Mouse (Mus musculus) neural tube, embryonic 11.5 days (tissue): ENCODE measurements around the gene Sema5a. TPM values are rescaled to one million over a fixed set of nuclear protein-coding genes. Genes with fewer than 3 reads are reported as not detected.

Experiments used
- ATAC-seq: fragments of 200-750 bp; cut with Nextera tagmentation; 2 replicates; pipeline ENCODE4 v1.8.0; 2017; ENCODE audit warnings: moderate number of reproducible peaks, mild to moderate bottlenecking, moderate TSS enrichment, moderate library complexity; ENCODE audit not compliant: insufficient read depth, low FRiP score, low TSS enrichment
- DNase-seq: peaks from one replicate; pipeline ENCODE4 v3.0.0-alpha.2; 2015; ENCODE audit warnings: low spot score
- H3K27ac ChIP-seq: fragments of 300-500 bp; sonication (generic); 2 replicates; pipeline ENCODE4 v1.5.1; 2014; ENCODE audit warnings: low read depth, mild to moderate bottlenecking, low read length
- H3K27me3 ChIP-seq: fragments of 300-500 bp; sonication (generic); 2 replicates; pipeline ENCODE4 v1.6.1; 2014; ENCODE audit warnings: mild to moderate bottlenecking, low read length, mixed read lengths; ENCODE audit not compliant: control insufficient read depth, insufficient read depth
- H3K36me3 ChIP-seq: fragments of 300-500 bp; sonication (generic); 2 replicates; pipeline ENCODE4 v1.6.1; 2014; ENCODE audit warnings: mild to moderate bottlenecking, low read length, moderate library complexity, mixed read lengths; ENCODE audit not compliant: control insufficient read depth, insufficient read depth
- H3K4me1 ChIP-seq: fragments of 300-500 bp; sonication (generic); 2 replicates; pipeline ENCODE4 v1.6.1; 2014; ENCODE audit warnings: low read length, mixed read lengths; ENCODE audit not compliant: control insufficient read depth, insufficient read depth
- H3K4me2 ChIP-seq: fragments of 300-500 bp; sonication (generic); 2 replicates; pipeline ENCODE4 v1.6.1; 2014; ENCODE audit warnings: low read depth, mild to moderate bottlenecking, moderate library complexity
- H3K4me3 ChIP-seq: fragments of 300-500 bp; sonication (generic); 2 replicates; pipeline ENCODE4 v1.5.1; 2014; ENCODE audit warnings: low read depth, low read length
- H3K9ac ChIP-seq: fragments of 300-500 bp; sonication (generic); 2 replicates; pipeline ENCODE4 v1.6.1; 2014; ENCODE audit warnings: mild to moderate bottlenecking, low read length
- H3K9me3 ChIP-seq: fragments of 300-500 bp; sonication (generic); 2 replicates; pipeline ENCODE4 v1.6.1; 2016; ENCODE audit warnings: low read length; ENCODE audit not compliant: control insufficient read depth
- WGBS: fragments of 180-500 bp; shearing (Covaris S2); extraction: QIAGEN DNeasy Blood & Tissue Kit; methylation state at CpG from one replicate; pipeline ENCODE4 v1.1.7; 2014; 5-methylcytosine and 5-hydroxymethylcytosine counted together
- polyA plus RNA-seq: library from polyadenylated mRNA; unstranded; fragments of >200 nt; fragmentation: Nextera tagmentation; extraction: Ambion mirVana; gene quantifications from 2 replicates; pipeline ENCODE4 v1.2.1, GENCODE M21; 2014

Sema5a gene
- polyA plus RNA-seq, 1 experiment from 2014 or later = 10.3 TPM

DNA sequence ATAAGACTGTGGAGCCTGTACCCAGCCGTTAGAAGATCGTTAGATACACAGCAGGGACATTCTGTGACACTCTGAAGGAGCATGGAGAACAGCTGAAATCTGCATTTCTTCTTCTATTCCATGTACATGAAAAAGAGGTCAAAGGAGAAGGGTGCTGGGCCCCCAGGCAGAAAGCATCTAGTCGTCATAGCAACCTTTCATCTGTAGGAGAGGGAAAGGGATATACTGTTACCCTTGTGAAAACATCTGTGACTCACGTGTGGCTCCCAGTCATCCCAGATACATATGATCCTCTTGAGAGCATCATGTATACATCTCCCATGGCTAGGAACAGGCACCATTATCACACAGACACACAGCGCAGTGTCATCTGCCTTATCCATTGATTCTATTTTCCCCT lies 16.3 kb downstream of the Sema5a start:
- WGBS = 36% methylated on average over 5 of the region's 5 CpGs
- Histone ChIP-seq H3K9ac (no peak overlapping the region), H3K4me1 (peaks cover 5% of the 10 kb centered on the region; the same call in 1 of the 2 replicates), H3K27me3 (no peaks in the 10 kb centered on the region), H3K9me3 (no peaks in the 10 kb centered on the region), H3K4me3 (no peak overlapping the region), H3K27ac (no peak overlapping the region), H3K4me2 (no peak overlapping the region), H3K36me3 (no peaks in the 10 kb centered on the region)
- ATAC-seq = no peak
- peak; percentile 23 for DNase-seq

- H3K9me3 ChIP-seq = no peaks in the 10 kb centered on the region
- no peak for ATAC-seq
- H3K4me1 ChIP-seq = peaks cover 5% of the 10 kb centered on the region; the same call in 1 of the 2 replicates
- no peak overlapping the region for H3K4me3 ChIP-seq
- H3K27ac ChIP-seq = no peak overlapping the region
- H3K9ac ChIP-seq = no peak overlapping the region
- 45% methylated on average over 3 of the region's 3 CpGs for WGBS
- H3K36me3 ChIP-seq = no peaks in the 10 kb centered on the region
- no peaks in the 10 kb centered on the region for H3K27me3 ChIP-seq
- no peak overlapping the region for H3K4me2 ChIP-seq
- DNase-seq = no peak
Observed at GRCm38 (mm10) chr15:32263651-32264050, 19.0 kb downstream of the Sema5a start.

- Histone ChIP-seq H3K4me3 (no peak overlapping the region), H3K9ac (no peak overlapping the region), H3K36me3 (no peaks in the 10 kb centered on the region), H3K27ac (no peak overlapping the region), H3K4me2 (no peak overlapping the region), H3K9me3 (no peaks in the 10 kb centered on the region), H3K4me1 (peaks cover 5% of the 10 kb centered on the region; the same call in 1 of the 2 replicates), H3K27me3 (no peaks in the 10 kb centered on the region)
- ATAC-seq (no peak), DNase-seq (no peak)
- 81% methylated on average over 7 of the region's 7 CpGs for WGBS
Observed at GRCm38 (mm10) chr15:32264822-32265377, 20.3 kb downstream of the Sema5a start.

GRCm38 (mm10) chr15:32265378-32265934 lies 20.8 kb downstream of the Sema5a start:
- H3K27me3 ChIP-seq = no peaks in the 10 kb centered on the region
- H3K4me1 ChIP-seq = peaks cover 5% of the 10 kb centered on the region; the same call in 1 of the 2 replicates
- H3K9ac ChIP-seq = no peak overlapping the region
- H3K4me3 ChIP-seq = no peak overlapping the region
- H3K36me3 ChIP-seq = no peaks in the 10 kb centered on the region
- no peak for ATAC-seq
- no peak overlapping the region for H3K4me2 ChIP-seq
- WGBS = 64% methylated on average over 9 of the region's 9 CpGs
- no peak overlapping the region for H3K27ac ChIP-seq
- H3K9me3 ChIP-seq = no peaks in the 10 kb centered on the region
- DNase-seq = peak; percentile 16

- H3K9me3 ChIP-seq = no peaks in the 10 kb centered on the region
- ATAC-seq (no peak), DNase-seq (no peak)
- H3K4me2 ChIP-seq = no peak overlapping the region
- no peaks in the 10 kb centered on the region; the same call in 1 of the 2 replicates for H3K4me1 ChIP-seq
- H3K27ac ChIP-seq = no peak overlapping the region
- WGBS = 85% methylated on average over 15 of the region's 15 CpGs
- no peaks in the 10 kb centered on the region for H3K27me3 ChIP-seq
- no peaks in the 10 kb centered on the region for H3K36me3 ChIP-seq
- no peak overlapping the region for H3K9ac ChIP-seq
- H3K4me3 ChIP-seq = no peak overlapping the region
Observed at GRCm38 (mm10) chr15:32266122-32266820, 21.7 kb downstream of the Sema5a start.

DNA sequence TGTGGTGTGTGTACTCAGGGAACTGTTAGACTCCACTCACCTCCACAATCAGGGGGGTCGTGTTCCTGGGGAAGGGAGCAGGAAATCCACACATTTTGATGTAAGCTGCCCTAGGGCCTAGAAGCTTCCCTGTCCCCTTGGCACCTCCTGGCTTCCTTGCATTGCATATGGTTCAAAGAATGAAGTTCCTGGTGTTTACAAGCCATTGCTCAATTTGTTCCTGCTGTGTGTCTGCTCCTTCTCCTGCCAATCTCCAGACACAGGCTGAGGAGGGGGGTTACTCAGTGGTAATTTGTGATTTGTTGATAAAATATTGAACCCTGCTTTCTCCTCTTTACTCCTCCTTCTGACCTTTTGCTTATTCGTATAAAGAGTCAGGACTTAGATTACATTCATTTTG lies 25.5 kb downstream of the Sema5a start:
- H3K36me3 ChIP-seq = no peaks in the 10 kb centered on the region
- H3K4me2 ChIP-seq = no peak overlapping the region
- no peak overlapping the region for H3K4me3 ChIP-seq
- WGBS = 68% methylated on average over 2 of the region's 2 CpGs
- no peak overlapping the region for H3K27ac ChIP-seq
- no peaks in the 10 kb centered on the region for H3K27me3 ChIP-seq
- DNase-seq (no peak), ATAC-seq (no peak)
- H3K9ac ChIP-seq = no peak overlapping the region
- no peaks in the 10 kb centered on the region; the same call in 1 of the 2 replicates for H3K4me1 ChIP-seq
- H3K9me3 ChIP-seq = no peaks in the 10 kb centered on the region

DNA sequence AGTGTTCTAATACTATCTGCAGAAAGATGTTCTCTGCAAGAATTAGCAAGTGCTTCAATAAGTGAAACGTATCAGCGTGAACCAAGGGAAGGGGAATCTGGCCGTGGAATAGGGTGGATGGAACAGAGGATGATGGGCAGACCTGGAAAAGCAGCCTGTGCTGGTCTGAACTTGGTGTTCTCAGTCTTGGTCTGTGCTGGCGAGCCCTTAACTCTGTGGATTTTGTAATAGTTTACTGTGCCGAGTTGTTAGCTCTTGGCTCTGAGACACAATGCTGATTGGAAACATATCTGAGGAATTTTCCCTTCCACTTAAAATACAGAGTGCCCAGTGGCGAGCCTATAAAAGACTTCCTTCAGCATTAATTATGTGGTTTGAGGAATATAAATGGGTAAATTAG lies 29.3 kb downstream of the Sema5a start:
- H3K27me3 ChIP-seq = no peaks in the 10 kb centered on the region
- H3K9me3 ChIP-seq = no peaks in the 10 kb centered on the region
- no peak overlapping the region for H3K4me2 ChIP-seq
- DNase-seq = no peak
- WGBS = 90% methylated on average over 6 of the region's 6 CpGs
- no peak overlapping the region for H3K27ac ChIP-seq
- no peaks in the 10 kb centered on the region for H3K36me3 ChIP-seq
- peaks cover 3% of the 10 kb centered on the region; the same call in 1 of the 2 replicates for H3K4me1 ChIP-seq
- ATAC-seq = no peak
- no peak overlapping the region for H3K9ac ChIP-seq
- H3K4me3 ChIP-seq = no peak overlapping the region

DNA sequence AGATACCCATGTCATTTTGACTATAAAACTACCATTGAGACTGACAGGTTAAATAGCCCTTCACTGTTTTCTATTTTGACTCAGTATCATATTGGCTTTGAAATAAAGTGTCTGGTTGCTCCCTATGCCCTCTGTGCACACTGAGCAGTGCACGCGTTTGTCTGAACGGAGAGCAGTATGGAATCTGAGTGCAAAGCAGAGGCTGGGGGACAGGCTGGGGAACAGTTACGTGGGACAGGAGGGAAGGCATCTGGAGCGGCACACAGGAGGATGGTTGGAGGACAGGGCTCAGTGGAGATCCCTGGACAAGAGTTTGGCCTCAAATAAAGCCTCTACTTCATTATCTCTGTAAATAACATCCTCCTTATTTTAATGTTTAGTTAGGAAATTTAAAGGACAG lies 30.4 kb downstream of the Sema5a start:
- H3K9ac ChIP-seq = no peak overlapping the region
- no peak overlapping the region for H3K27ac ChIP-seq
- no peaks in the 10 kb centered on the region for H3K9me3 ChIP-seq
- H3K4me1 ChIP-seq = peaks cover 3% of the 10 kb centered on the region; the same call in 1 of the 2 replicates
- DNase-seq (no peak), ATAC-seq (no peak)
- H3K4me2 ChIP-seq = no peak overlapping the region
- H3K36me3 ChIP-seq = no peaks in the 10 kb centered on the region
- H3K27me3 ChIP-seq = no peaks in the 10 kb centered on the region
- H3K4me3 ChIP-seq = no peak overlapping the region
- 76% methylated on average over 5 of the region's 5 CpGs for WGBS

DNA sequence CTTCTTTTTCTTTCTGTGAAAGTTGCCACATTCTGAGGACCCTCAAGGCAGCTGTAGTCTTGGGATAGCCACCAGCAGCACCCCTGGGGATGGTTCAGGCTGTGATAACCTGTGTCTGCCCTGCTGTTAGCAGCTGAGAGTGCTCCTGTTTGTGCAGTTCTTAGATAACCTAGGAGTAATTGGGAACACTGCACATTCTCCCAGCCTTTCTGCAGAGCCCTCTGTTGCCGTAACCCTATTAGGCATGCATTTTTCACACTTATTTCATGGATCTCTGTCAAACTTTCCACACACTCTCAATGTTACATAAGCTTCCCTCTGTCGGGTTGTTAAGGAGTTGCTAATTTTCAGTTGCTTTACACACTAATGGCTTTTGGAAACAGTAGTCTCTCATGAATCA lies 34.0 kb downstream of the Sema5a start:
- Histone ChIP-seq H3K4me3 (no peak overlapping the region), H3K4me1 (peaks cover 3% of the 10 kb centered on the region; the same call in 1 of the 2 replicates), H3K27me3 (no peaks in the 10 kb centered on the region), H3K9ac (no peak overlapping the region), H3K4me2 (no peak overlapping the region), H3K36me3 (no peaks in the 10 kb centered on the region), H3K9me3 (no peaks in the 10 kb centered on the region), H3K27ac (no peak overlapping the region)
- ATAC-seq (no peak), DNase-seq (no peak)
- WGBS = 33% methylated on average over 2 of the region's 2 CpGs
